Mouse (Mus musculus): ENCODE measurements around the gene Olfr589. TPM values are rescaled to one million over a fixed set of nuclear protein-coding genes. Genes with fewer than 3 reads are reported as not detected.

The Olfr589 gene
- polyA plus RNA-seq, 1 experiment = not detected

DNA sequence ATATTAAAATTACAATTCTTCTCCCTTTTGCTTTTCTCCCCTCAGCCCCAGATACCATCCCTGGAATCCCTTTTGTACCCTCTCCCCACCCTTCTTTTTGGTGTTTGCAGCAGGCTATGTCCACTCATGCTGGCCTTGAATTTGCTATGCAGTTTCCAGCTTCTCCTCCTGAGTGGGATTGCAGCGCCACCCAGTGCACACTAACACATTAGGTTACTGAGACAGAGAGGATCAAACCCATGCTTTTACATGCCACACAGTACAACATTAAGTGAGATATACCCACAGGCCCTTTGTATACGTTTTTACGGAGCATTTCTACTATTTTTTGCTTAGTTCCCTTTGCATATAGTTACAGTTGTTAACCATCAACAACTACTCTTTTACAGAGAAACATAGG lies 36.8 kb downstream of the Olfr589 start:
- no peaks in the 10 kb centered on the region for H3K79me3 ChIP-seq (ENCODE audit: low read depth)
- H3K79me2 ChIP-seq (ENCODE audit: control insufficient read depth, insufficient read depth) = no peaks in the 10 kb centered on the region
- TF ChIP-seq USF1 (IDR thresholded peaks at IDR 0.05; ENCODE audit: low read depth) = no peak
- no peak overlapping the region for H3K4me3 ChIP-seq (ENCODE audit: insufficient read depth, poor library complexity, severe bottlenecking)
- H3K27me3 ChIP-seq (ENCODE audit: control insufficient read depth, insufficient read depth, insufficient read length) = no peaks in the 10 kb centered on the region
- no peaks in the 10 kb centered on the region for H3K36me3 ChIP-seq (ENCODE audit: control insufficient read depth, insufficient read depth)
- H3ac ChIP-seq (ENCODE audit: control insufficient read depth, insufficient read length, low read depth) = no peak overlapping the region

Other genes with a start within 250 kb of the Olfr589 start
- gene Olfr571, start 238.8 kb downstream of the Olfr589 start, polyA plus RNA-seq (2012; fragmentation: generic; extraction: Trizol) = not detected
- gene Olfr572, start 231.9 kb downstream of the Olfr589 start, polyA plus RNA-seq (2012; fragmentation: generic; extraction: Trizol) = not detected
- not detected for gene Olfr573-ps1, start 213.8 kb downstream of the Olfr589 start, polyA plus RNA-seq (2012; fragmentation: generic; extraction: Trizol)
- gene Olfr574, start 207.9 kb downstream of the Olfr589 start, polyA plus RNA-seq (2012; fragmentation: generic; extraction: Trizol) = not detected
- gene Olfr575, start 197.6 kb downstream of the Olfr589 start, polyA plus RNA-seq (2012; fragmentation: generic; extraction: Trizol) = not detected
- gene Olfr576, start 193.7 kb downstream of the Olfr589 start, polyA plus RNA-seq (2012; fragmentation: generic; extraction: Trizol) = not detected
- not detected for gene Olfr577, start 180.4 kb downstream of the Olfr589 start, polyA plus RNA-seq (2012; fragmentation: generic; extraction: Trizol)
- gene Olfr578, start 167.0 kb downstream of the Olfr589 start, polyA plus RNA-seq (2012; fragmentation: generic; extraction: Trizol) = not detected
- gene Olfr582, start 118.3 kb downstream of the Olfr589 start, polyA plus RNA-seq (2012; fragmentation: generic; extraction: Trizol) = not detected
- gene Olfr583, start 105.1 kb downstream of the Olfr589 start, polyA plus RNA-seq (2012; fragmentation: generic; extraction: Trizol) = not detected
- gene Olfr584, start 74.5 kb downstream of the Olfr589 start, polyA plus RNA-seq (2012; fragmentation: generic; extraction: Trizol) = not detected
- gene Olfr585, start 58.6 kb downstream of the Olfr589 start, polyA plus RNA-seq (2012; fragmentation: generic; extraction: Trizol) = not detected
- gene Olfr586, start 30.7 kb downstream of the Olfr589 start, polyA plus RNA-seq (2012; fragmentation: generic; extraction: Trizol) = not detected
- gene Olfr588-ps1, start 15.5 kb downstream of the Olfr589 start, polyA plus RNA-seq (2012; fragmentation: generic; extraction: Trizol) = not detected
- gene Olfr591, start 22.0 kb upstream of the Olfr589 start, polyA plus RNA-seq (2012; fragmentation: generic; extraction: Trizol) = not detected
- not detected for gene Olfr592, start 28.4 kb upstream of the Olfr589 start, polyA plus RNA-seq (2012; fragmentation: generic; extraction: Trizol)
- not detected for gene Olfr593, start 55.5 kb upstream of the Olfr589 start, polyA plus RNA-seq (2012; fragmentation: generic; extraction: Trizol)
- not detected for gene Olfr594, start 60.6 kb upstream of the Olfr589 start, polyA plus RNA-seq (2012; fragmentation: generic; extraction: Trizol)
- gene Usp17ld, start 96.1 kb upstream of the Olfr589 start, polyA plus RNA-seq (2012; fragmentation: generic; extraction: Trizol) = not detected
- gene Olfr596, start 149.3 kb upstream of the Olfr589 start, polyA plus RNA-seq (2012; fragmentation: generic; extraction: Trizol) = not detected
- gene Olfr597, start 160.0 kb upstream of the Olfr589 start, polyA plus RNA-seq (2012; fragmentation: generic; extraction: Trizol) = not detected
- not detected for gene Olfr598, start 167.2 kb upstream of the Olfr589 start, polyA plus RNA-seq (2012; fragmentation: generic; extraction: Trizol)
- not detected for gene Olfr599, start 179.6 kb upstream of the Olfr589 start, polyA plus RNA-seq (2012; fragmentation: generic; extraction: Trizol)
- gene Olfr600, start 193.3 kb upstream of the Olfr589 start, polyA plus RNA-seq (2012; fragmentation: generic; extraction: Trizol) = not detected
- gene Olfr601, start 206.3 kb upstream of the Olfr589 start, polyA plus RNA-seq (2012; fragmentation: generic; extraction: Trizol) = not detected
- gene Olfr603, start 229.8 kb upstream of the Olfr589 start, polyA plus RNA-seq (2012; fragmentation: generic; extraction: Trizol) = not detected

All from C2C12 (cell line).